8 mouse cellular contexts compared by ENCODE assay signal in the genomic region with DNA sequence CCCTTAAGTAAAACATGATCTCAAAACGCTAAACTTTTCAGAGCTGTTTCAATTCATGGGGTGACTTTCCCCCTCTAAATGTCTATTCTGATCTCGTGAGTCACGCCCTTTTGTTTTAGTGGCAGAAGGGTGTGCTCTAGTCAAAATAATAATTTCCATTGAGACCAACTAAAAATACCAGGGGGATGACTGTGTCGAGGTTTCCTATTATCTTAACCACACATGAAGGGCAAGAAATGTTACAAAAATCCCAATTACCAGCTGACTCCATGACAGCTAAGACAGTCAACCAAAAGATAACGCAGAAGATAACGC. TPM values are rescaled to one million over a fixed set of nuclear protein-coding genes. Genes with fewer than 3 reads are reported as not detected.
DNase-seq lines count a peak whose midpoint lies in the region; ATAC-seq and TF ChIP-seq lines count a peak whose summit lies in the region.

No protein-coding gene starts in this region.

- no peaks in the 10 kb centered on the region for H3K9me3 ChIP-seq in kidney, embryonic 15.5 days (replicated peaks)
- H3K9me3 ChIP-seq in hindbrain, embryonic 16.5 days (ENCODE audit: control insufficient read depth, low read length), result no peaks in the 10 kb centered on the region
- no peaks in the 10 kb centered on the region for H3K9me3 ChIP-seq in midbrain, embryonic 15.5 days

- intact Hi-C loops in gastrocnemius, postnatal 36 days (cut with DNase I), result no loop called here

- H3K36me3 ChIP-seq in kidney, embryonic 15.5 days, result peaks cover 10% of the 10 kb centered on the region; the same call in 1 of the 2 replicates
- H3K36me3 ChIP-seq in hindbrain, embryonic 16.5 days (ENCODE audit: control insufficient read depth, insufficient read depth, low read length), result no peaks in the 10 kb centered on the region
- no peaks in the 10 kb centered on the region for H3K36me3 ChIP-seq in midbrain, embryonic 15.5 days (replicated peaks)

- H3K27ac ChIP-seq in kidney, embryonic 15.5 days, result no peak overlapping the region
- H3K27ac ChIP-seq in bone marrow, adult 2 months (ENCODE audit: control insufficient read depth, insufficient read depth, low read depth, low read length, poor library complexity), result no peak overlapping the region
- H3K27ac ChIP-seq in hindbrain, embryonic 16.5 days (ENCODE audit: low read depth, low read length), result no peak overlapping the region
- no peak overlapping the region for H3K27ac ChIP-seq in midbrain, embryonic 15.5 days

- peaks cover 20% of the 10 kb centered on the region for H3K4me1 ChIP-seq in kidney, embryonic 15.5 days
- peaks cover 3% of the 10 kb centered on the region for H3K4me1 ChIP-seq in bone marrow, adult 2 months (ENCODE audit: control insufficient read depth, insufficient read depth, low read length)
- H3K4me1 ChIP-seq in hindbrain, embryonic 16.5 days (ENCODE audit: control insufficient read depth, insufficient read depth, low read depth, low read length), result peaks cover 12% of the 10 kb centered on the region
- H3K4me1 ChIP-seq in midbrain, embryonic 15.5 days, result peaks cover 16% of the 10 kb centered on the region

- TF ChIP-seq POLR2A in bone marrow, adult 2 months (IDR thresholded peaks at IDR 0.05; ENCODE audit: borderline replicate concordance, control insufficient read depth, low read depth, low read length), result no peak

- WGBS in kidney, embryonic 15.5 days, result 59% methylated on average over 6 of the region's 6 CpGs
- WGBS in bone marrow, adult 2 months, result 30% methylated on average over 6 of the region's 6 CpGs
- WGBS in hindbrain, embryonic 16.5 days, result 50% methylated on average over 6 of the region's 6 CpGs
- 52% methylated on average over 6 of the region's 6 CpGs for WGBS in midbrain, embryonic 15.5 days

- no peaks in the 10 kb centered on the region for H3K27me3 ChIP-seq in kidney, embryonic 15.5 days
- H3K27me3 ChIP-seq in hindbrain, embryonic 16.5 days (replicated peaks; ENCODE audit: control insufficient read depth, insufficient read depth, low read length), result no peaks in the 10 kb centered on the region
- H3K27me3 ChIP-seq in midbrain, embryonic 15.5 days (replicated peaks), result peaks cover 7% of the 10 kb centered on the region

- H3K4me3 ChIP-seq in kidney, embryonic 15.5 days (replicated peaks), result peak overlapping the region; percentile 83
- peak overlapping the region; percentile 77 for H3K4me3 ChIP-seq in bone marrow, adult 2 months (replicated peaks; ENCODE audit: control insufficient read depth, low read depth, low read length)
- peak overlapping the region; percentile 78 for H3K4me3 ChIP-seq in hindbrain, embryonic 16.5 days (ENCODE audit: low read length)
- H3K4me3 ChIP-seq in midbrain, embryonic 15.5 days, result peak overlapping the region; percentile 79

- no peak for ATAC-seq in kidney, embryonic 15.5 days (replicated peaks; ENCODE audit: low FRiP score)
- no peak for ATAC-seq in hindbrain, embryonic 16.5 days
- no peak for ATAC-seq in midbrain, embryonic 15.5 days (replicated peaks)

- H3K9ac ChIP-seq in kidney, embryonic 15.5 days, result no peak overlapping the region
- H3K9ac ChIP-seq in hindbrain, embryonic 16.5 days (ENCODE audit: low read depth, low read length), result no peak overlapping the region
- no peak overlapping the region for H3K9ac ChIP-seq in midbrain, embryonic 15.5 days

- H3K4me2 ChIP-seq in kidney, embryonic 15.5 days, result peak overlapping the region; percentile 98
- H3K4me2 ChIP-seq in hindbrain, embryonic 16.5 days (ENCODE audit: low read length), result peak overlapping the region; percentile 93
- peak overlapping the region; percentile 98 for H3K4me2 ChIP-seq in midbrain, embryonic 15.5 days

- TF ChIP-seq CTCF in bone marrow, adult 2 months (IDR thresholded peaks at IDR 0.05; ENCODE audit: control insufficient read depth, insufficient read depth, low read length), result no peak

- no peak for DNase-seq in kidney, adult 9 months
- no peak for DNase-seq in left cerebral cortex, adult 9 months (ENCODE audit: low spot score in 2 of 2)
- no peak for DNase-seq in ovary, postnatal 36 days (ENCODE audit: low spot score)
- DNase-seq in gastrocnemius, postnatal 36 days, result no peak

RNA-seq across cellular contexts. Expression of gene Slc7a1, which starts 1.3 kb away (rescaled TPM):
- 21.0 and 21.7 TPM in 2 replicates for polyA plus RNA-seq in kidney, embryonic 15.5 days (2015; fragmentation: Nextera tagmentation; extraction: Ambion mirVana)
- polyA plus RNA-seq in bone marrow, adult 2 months (2011; ENCODE audit: insufficient read depth, insufficient read length, low replicate concordance, missing spikeins), result 10.6 and 12.2 TPM in 2 replicates
- 39.0 and 48.5 TPM in 2 replicates for polyA plus RNA-seq in hindbrain, embryonic 16.5 days (2015; fragmentation: Nextera tagmentation; extraction: Ambion mirVana)
- polyA plus RNA-seq in midbrain, embryonic 15.5 days (2015; fragmentation: Nextera tagmentation; extraction: Ambion mirVana), result 45.2 and 46.4 TPM in 2 replicates
- 1 to 10 TPM; 1.9 to 2.8 TPM for total RNA-seq in gastrocnemius, postnatal 36 days (2021)
